Mouse (Mus musculus) stomach, postnatal 0 days (tissue): ENCODE measurements around the gene Rabif. TPM values are rescaled to one million over a fixed set of nuclear protein-coding genes. Genes with fewer than 3 reads are reported as not detected.
A peak's percentile ranks its signal among the peaks of the same experiment; 100 is the strongest.

ENCODE experiments used
- ATAC-seq: fragments of 200-750 bp; cut with Nextera tagmentation; 2 replicates; pipeline ENCODE4 v1.8.0; 2017; ENCODE audit not compliant: low FRiP score, low TSS enrichment
- DNase-seq: peaks from one replicate; pipeline ENCODE4 v3.0.0-alpha.2; 2016; ENCODE audit warnings: low spot score
- H3K27ac ChIP-seq: fragments of 300-500 bp; sonication (generic); replicated peaks from 2 replicates; pipeline ENCODE4 v1.5.1; 2014; ENCODE audit warnings: mild to moderate bottlenecking, control low read depth
- H3K27me3 ChIP-seq: fragments of 300-500 bp; sonication (generic); 2 replicates; pipeline ENCODE4 v1.6.1; 2014; ENCODE audit warnings: low read length; ENCODE audit not compliant: control insufficient read depth, insufficient read depth
- H3K36me3 ChIP-seq: fragments of 300-500 bp; sonication (generic); 2 replicates; pipeline ENCODE4 v1.6.1; 2014; ENCODE audit warnings: low read length, mixed read lengths; ENCODE audit not compliant: control insufficient read depth, insufficient read depth
- H3K4me1 ChIP-seq: fragments of 300-500 bp; sonication (generic); replicated peaks from 2 replicates; pipeline ENCODE4 v1.6.1; 2014; ENCODE audit warnings: antibody characterized with exemption; ENCODE audit not compliant: control insufficient read depth, insufficient read depth
- H3K4me2 ChIP-seq: fragments of 300-500 bp; sonication (generic); replicated peaks from 2 replicates; pipeline ENCODE4 v1.6.1; 2014; ENCODE audit warnings: low read depth, mild to moderate bottlenecking, control low read depth, moderate library complexity
- H3K4me3 ChIP-seq: fragments of 300-500 bp; sonication (generic); 2 replicates; pipeline ENCODE4 v1.5.1; 2014; ENCODE audit warnings: low read depth, low read length, control low read depth
- H3K9ac ChIP-seq: fragments of 300-500 bp; sonication (generic); 2 replicates; pipeline ENCODE4 v1.6.1; 2014; ENCODE audit warnings: mild to moderate bottlenecking, low read length, control low read depth, mixed read lengths
- H3K9me3 ChIP-seq: fragments of 300-500 bp; sonication (generic); 2 replicates; pipeline ENCODE4 v1.6.1; 2016; ENCODE audit warnings: low read length; ENCODE audit not compliant: control insufficient read depth
- CTCF ChIP-seq: IDR thresholded peaks from 2 replicates; pipeline ENCODE4 v1.5.1; 2016; ENCODE audit warnings: antibody characterized with exemption, low read depth, mild to moderate bottlenecking, moderate library complexity
- EP300 ChIP-seq: optimal IDR thresholded peaks from 2 replicates; pipeline ENCODE3; 2016; ENCODE audit warnings: antibody characterized with exemption
- WGBS: fragments of 180-500 bp; shearing (Covaris S2); extraction: QIAGEN DNeasy Blood & Tissue Kit; methylation state at CpG from one replicate; pipeline ENCODE4 v1.1.7; 2014; 5-methylcytosine and 5-hydroxymethylcytosine counted together
- polyA plus RNA-seq: library from polyadenylated mRNA; unstranded; fragments of >200 nt; fragmentation: Nextera tagmentation; extraction: Ambion mirVana; gene quantifications from 2 replicates; pipeline ENCODE4 v1.2.1, GENCODE M21; 2015

The Rabif gene
- polyA plus RNA-seq, 1 experiment from 2014 or later = 31.4 TPM

GRCm38 (mm10) chr1:134454904-134455824, 39.3 kb upstream of the Rabif start, which contains the start of gene Klhl12:
Gene Klhl12 (plus strand): TSS chr1:134455531.
- WGBS = under 1% methylated on average over 54 of the region's 61 CpGs
- H3K27ac ChIP-seq = peak within 1 kb of the TSS; percentile 86
- H3K4me1 ChIP-seq = no peaks in the 10 kb centered on the region
- H3K27me3 ChIP-seq = no peaks in the 10 kb centered on the region
- peak within 1 kb of the TSS; percentile 94 for H3K9ac ChIP-seq
- peak within 1 kb of the TSS; percentile 83 for H3K4me2 ChIP-seq
- no peaks in the 10 kb centered on the region for H3K9me3 ChIP-seq
- TF ChIP-seq CTCF = peak; percentile 19; the same call in 1 of the 2 replicates
- no peak for TF ChIP-seq EP300
- ATAC-seq (peak; percentile 96), DNase-seq (peak; percentile 97)
- no peaks in the 10 kb centered on the region for H3K36me3 ChIP-seq
- peak within 1 kb of the TSS; percentile 96 for H3K4me3 ChIP-seq

- no peak for DNase-seq
- Histone ChIP-seq H3K27me3 (no peaks in the 10 kb centered on the region), H3K27ac (no peak overlapping the region), H3K36me3 (no peaks in the 10 kb centered on the region), H3K4me3 (peak overlapping the region; percentile 96), H3K4me2 (peak overlapping the region; percentile 83), H3K9me3 (no peaks in the 10 kb centered on the region), H3K4me1 (no peaks in the 10 kb centered on the region), H3K9ac (peak overlapping the region; percentile 94)
- ATAC-seq = no peak
- no peak for TF ChIP-seq EP300
- no peak for TF ChIP-seq CTCF
- 19% methylated on average over 5 of the region's 5 CpGs for WGBS
Measured at GRCm38 (mm10) chr1:134456060-134456459, 38.4 kb upstream of the Rabif start.

GRCm38 (mm10) chr1:134458139-134458727, 36.2 kb upstream of the Rabif start:
- no peak for TF ChIP-seq CTCF
- TF ChIP-seq EP300 = no peak
- no peak for ATAC-seq
- Histone ChIP-seq H3K4me2 (no peak overlapping the region), H3K9me3 (no peaks in the 10 kb centered on the region), H3K4me3 (no peak overlapping the region), H3K36me3 (no peaks in the 10 kb centered on the region; the same call in 1 of the 2 replicates), H3K9ac (no peak overlapping the region), H3K27me3 (no peaks in the 10 kb centered on the region), H3K4me1 (no peaks in the 10 kb centered on the region), H3K27ac (no peak overlapping the region)
- DNase-seq = no peak
- 90% methylated on average over 7 of the region's 7 CpGs for WGBS

GRCm38 (mm10) chr1:134460294-134461284, 33.9 kb upstream of the Rabif start:
- TF ChIP-seq EP300 (no peak), CTCF (no peak)
- Histone ChIP-seq H3K27ac (no peak overlapping the region), H3K9me3 (no peaks in the 10 kb centered on the region), H3K4me3 (no peak overlapping the region), H3K4me1 (no peaks in the 10 kb centered on the region), H3K27me3 (no peaks in the 10 kb centered on the region), H3K36me3 (peaks cover 2% of the 10 kb centered on the region; the same call in 1 of the 2 replicates), H3K9ac (no peak overlapping the region), H3K4me2 (no peak overlapping the region)
- ATAC-seq = no peak
- WGBS = 86% methylated on average over 1 of the region's 1 CpGs
- DNase-seq = no peak

GRCm38 (mm10) chr1:134484623-134485022, 9.8 kb upstream of the Rabif start:
- Histone ChIP-seq H3K4me2 (no peak overlapping the region), H3K4me1 (no peaks in the 10 kb centered on the region), H3K9me3 (no peaks in the 10 kb centered on the region), H3K36me3 (peaks cover 17% of the 10 kb centered on the region), H3K27me3 (no peaks in the 10 kb centered on the region), H3K27ac (no peak overlapping the region), H3K4me3 (no peak overlapping the region), H3K9ac (no peak overlapping the region)
- DNase-seq = no peak
- TF ChIP-seq EP300 = no peak
- TF ChIP-seq CTCF = no peak
- 86% methylated on average over 2 of the region's 2 CpGs for WGBS
- ATAC-seq = no peak
